Mouse (Mus musculus) stomach, postnatal 0 days (tissue): ENCODE results near the gene Necab3.

Experiments
- CTCF ChIP-seq: IDR thresholded peaks from 2 replicates; pipeline ENCODE4 v1.5.1; 2016; ENCODE audit warnings: antibody characterized with exemption, low read depth, mild to moderate bottlenecking, moderate library complexity
- EP300 ChIP-seq: optimal IDR thresholded peaks from 2 replicates; pipeline ENCODE3; 2016; ENCODE audit warnings: antibody characterized with exemption

GRCm38 (mm10) chr2:154606965-154607364 lies 48.3 kb upstream of the Necab3 start:
- TF ChIP-seq CTCF (no peak), EP300 (no peak)
